Mouse (Mus musculus) stomach, postnatal 0 days (tissue): ENCODE measurements at regions not wholly inside any gene's neighbourhood (a gene's known extent, or its start where the extent isn't known, plus 50 kb on each side); places are given as distances from the start of the nearest gene placed in this dataset.

Experiments
- CTCF ChIP-seq: IDR thresholded peaks from 2 replicates; pipeline ENCODE4 v1.5.1; 2016; ENCODE audit warnings: antibody characterized with exemption, low read depth, mild to moderate bottlenecking, moderate library complexity
- EP300 ChIP-seq: optimal IDR thresholded peaks from 2 replicates; pipeline ENCODE3; 2016; ENCODE audit warnings: antibody characterized with exemption

- TF ChIP-seq EP300 (no peak), CTCF (no peak)
Measured at GRCm38 (mm10) chr6:37645551-37645950, 115.6 kb downstream of the Akr1d1 start.
